Mouse (Mus musculus) embryo, embryonic 10 days (tissue): ENCODE results near the gene Selenom.

Experiments
- DNase-seq: peaks from one replicate; pipeline ENCODE4 v3.0.0-alpha.2; 2015; ENCODE audit warnings: low spot score

The Selenom gene

GRCm38 (mm10) chr11:3515216-3515615, 732 bp downstream of the Selenom start:
- no peak for DNase-seq

GRCm38 (mm10) chr11:3515637-3516036, 1.2 kb downstream of the Selenom start:
- no peak for DNase-seq

GRCm38 (mm10) chr11:3516121-3516520, 1.6 kb downstream of the Selenom start:
- DNase-seq: no peak

- DNase-seq: peak; percentile 67
Observed at GRCm38 (mm10) chr11:3516859-3517845, 2.7 kb downstream of the Selenom start.

GRCm38 (mm10) chr11:3517846-3518732, 3.6 kb downstream of the Selenom start:
- no peak for DNase-seq

- DNase-seq: no peak
Observed at GRCm38 (mm10) chr11:3519051-3519726, 4.7 kb downstream of the Selenom start.

GRCm38 (mm10) chr11:3519756-3520398, 5.4 kb downstream of the Selenom start:
- DNase-seq: no peak

- DNase-seq: no peak
Observed at GRCm38 (mm10) chr11:3520919-3521318, 6.4 kb downstream of the Selenom start.

- DNase-seq: no peak
Observed at GRCm38 (mm10) chr11:3521339-3522224, 7.1 kb downstream of the Selenom start.

- DNase-seq: no peak
Observed at GRCm38 (mm10) chr11:3522285-3523000, 8.0 kb downstream of the Selenom start.

GRCm38 (mm10) chr11:3523840-3524582, 9.5 kb downstream of the Selenom start:
- DNase-seq: no peak

GRCm38 (mm10) chr11:3525560-3525959, 11.1 kb downstream of the Selenom start:
- DNase-seq: no peak

GRCm38 (mm10) chr11:3526207-3526606, 11.7 kb downstream of the Selenom start:
- DNase-seq: no peak

- no peak for DNase-seq
Observed at GRCm38 (mm10) chr11:3526979-3527738, 12.7 kb downstream of the Selenom start.

- no peak for DNase-seq
Observed at GRCm38 (mm10) chr11:3527766-3528165, 13.3 kb downstream of the Selenom start.

- DNase-seq: no peak
Observed at GRCm38 (mm10) chr11:3528208-3528607, 13.7 kb downstream of the Selenom start.

- no peak for DNase-seq
Observed at GRCm38 (mm10) chr11:3529476-3530252, 15.2 kb downstream of the Selenom start.

GRCm38 (mm10) chr11:3530731-3531130, 16.2 kb downstream of the Selenom start:
- no peak for DNase-seq
